16 mouse cellular contexts compared by ENCODE assay signal in the genomic region with DNA sequence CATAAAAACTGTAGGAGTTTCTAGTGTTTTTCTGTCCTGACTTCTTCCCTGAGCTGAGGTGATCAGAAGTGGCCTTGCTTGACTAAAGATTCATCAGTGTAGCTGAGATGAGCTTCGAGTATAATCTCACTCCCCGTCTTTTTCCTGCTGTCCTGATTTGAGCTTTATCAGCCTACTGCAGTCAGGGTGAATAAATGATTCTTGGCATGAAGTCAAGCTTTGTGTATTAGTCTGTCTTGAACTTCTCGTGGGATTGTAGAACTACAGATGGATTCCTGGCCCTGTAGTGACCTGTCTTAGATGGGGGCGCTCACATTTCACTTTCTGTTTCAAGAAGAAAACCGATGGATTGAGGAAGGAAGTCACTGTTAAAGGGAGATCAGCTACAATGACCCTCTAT.
DNase-seq lines count a peak whose midpoint lies in the region; TF ChIP-seq lines count a peak whose summit lies in the region.
"Had no signal": no experiment of that assay in that cellular context is flagged by ENCODE, and none has a peak within 500 bp of the region (broad histone marks: within the 10 kb centered on the region; RNA-seq: fewer than 3 reads in every experiment).

No protein-coding gene starts in this region.

- peak overlapping the region; percentile 50; the same call in 1 of the 2 replicates for H3K27ac ChIP-seq in left cerebral cortex, adult 2 months
- H3K27ac ChIP-seq: forebrain, embryonic 12.5 days; hindbrain, embryonic 15.5 days; liver, embryonic 12.5 days; midbrain, embryonic 10.5 days had no signal

- no peak for TF ChIP-seq CTCF in left cerebral cortex, adult 2 months (IDR thresholded peaks at IDR 0.05)

- peak; percentile 20 for DNase-seq in adrenal gland, adult 2 months
- no peak for DNase-seq in adrenal gland, postnatal 25 days
- DNase-seq in left cerebral cortex, adult 2 months (ENCODE audit: extremely low spot score in 1 of 2, low spot score in 2 of 2): no peak
- no peak for DNase-seq in left cerebral cortex, adult 8-10 months (ENCODE audit: low spot score in 2 of 2)
- peak; percentile 13 to 38 for DNase-seq in kidney, postnatal 25 days
- DNase-seq in lung, postnatal 36 days: peak; percentile 44
- DNase-seq in layer of hippocampus, postnatal 10 days (ENCODE audit: low spot score in 2 of 2): no peak
- DNase-seq in layer of hippocampus, adult 8-10 months (ENCODE audit: low spot score in 2 of 2): no peak
- DNase-seq: cerebellum, adult 8-10 months; gastrocnemius, postnatal 14 days; thymus, adult 2 months had no signal

- H3K4me3 ChIP-seq in left cerebral cortex, adult 2 months: no peak overlapping the region
- H3K4me3 ChIP-seq: forebrain, embryonic 12.5 days; heart, embryonic 10.5 days; hindbrain, embryonic 15.5 days; liver, embryonic 12.5 days; midbrain, embryonic 10.5 days had no signal

- intact Hi-C loops in left cerebral cortex, adult 2 months (cut with DNase I): no loop called here

Comparison
In these comparisons a context has a peak if more than half of its experiments do, and no peak if none do; other contexts are left out.
1. DNase-seq: peak in adrenal gland, adult 2 months (single experiment), kidney, postnatal 25 days (2 of 2) and lung, postnatal 36 days (single experiment); none in adrenal gland, postnatal 25 days (single experiment), left cerebral cortex, adult 2 months (0 of 2), left cerebral cortex, adult 8-10 months (0 of 2), layer of hippocampus, postnatal 10 days (0 of 2) and layer of hippocampus, adult 8-10 months (0 of 2).